Comparison of ENCODE assay signal across 8 mouse cellular contexts in the genomic region with DNA sequence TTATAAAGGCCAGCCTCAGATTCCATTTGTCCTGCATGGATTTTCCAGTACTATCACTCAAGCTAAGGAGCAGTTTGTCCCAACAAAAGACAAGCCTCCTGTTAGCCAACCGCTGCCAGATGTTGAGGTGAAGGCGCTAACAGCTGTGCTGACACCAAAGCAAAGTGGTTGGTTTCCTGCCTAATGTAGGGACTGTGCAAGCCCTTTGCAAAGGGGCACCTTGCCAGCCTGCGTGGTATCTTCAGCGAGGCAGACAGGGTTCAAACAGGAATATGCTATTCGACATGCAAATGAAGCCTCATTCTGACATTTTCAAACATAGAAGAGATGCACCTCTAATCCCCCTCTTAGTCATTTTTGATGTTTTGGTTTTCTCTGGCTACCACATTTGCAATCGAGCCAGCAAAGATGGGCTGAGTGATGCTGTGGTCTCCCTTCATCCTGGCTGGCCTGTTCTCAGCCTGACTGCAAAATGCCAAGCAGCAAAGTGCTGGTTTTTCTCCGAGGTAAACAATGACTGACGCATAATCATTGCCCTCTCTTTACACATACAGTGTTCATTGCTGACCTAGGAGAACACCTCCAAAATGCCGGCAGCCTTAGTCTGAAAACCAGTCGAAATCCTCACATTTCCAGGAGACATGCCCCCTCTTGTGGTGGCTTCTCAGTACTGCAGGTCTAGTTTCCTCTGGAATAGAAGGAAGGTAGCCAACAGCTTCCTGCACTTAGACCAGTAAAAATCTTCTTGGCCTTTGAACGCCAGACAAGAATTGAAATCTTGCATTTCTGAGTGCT.
A peak's percentile ranks its signal among the peaks of the same experiment; 100 is the strongest.
DNase-seq lines count a peak whose midpoint lies in the region; ATAC-seq lines count a peak whose summit lies in the region.

No protein-coding gene starts in this region.

- H3K36me3 ChIP-seq in embryonic facial prominence, embryonic 10.5 days (replicated peaks), result no peaks in the 10 kb centered on the region
- no peaks in the 10 kb centered on the region for H3K36me3 ChIP-seq in kidney, embryonic 14.5 days (ENCODE audit: control insufficient read depth, insufficient read depth, low read length)
- H3K36me3 ChIP-seq in limb, embryonic 15.5 days, result no peaks in the 10 kb centered on the region

- H3K9me3 ChIP-seq in embryonic facial prominence, embryonic 10.5 days, result no peaks in the 10 kb centered on the region
- H3K9me3 ChIP-seq in kidney, embryonic 14.5 days (ENCODE audit: control insufficient read depth, low read length), result no peaks in the 10 kb centered on the region
- no peaks in the 10 kb centered on the region for H3K9me3 ChIP-seq in limb, embryonic 15.5 days

- peak; percentile 71 for DNase-seq in A20 (ENCODE audit: low read depth, low spot score)
- peak; percentile 81 for DNase-seq in adrenal gland, postnatal 14 days
- peak; percentile 82 for DNase-seq in embryonic facial prominence, embryonic 10.5 days (ENCODE audit: low spot score)
- peak; percentile 36 to 42 for DNase-seq in spleen, postnatal 36 days (ENCODE audit: low spot score in 2 of 2)

- H3K4me3 ChIP-seq in embryonic facial prominence, embryonic 10.5 days, result no peak overlapping the region
- no peak overlapping the region for H3K4me3 ChIP-seq in kidney, embryonic 14.5 days (ENCODE audit: low read length)
- H3K4me3 ChIP-seq in limb, embryonic 15.5 days, result no peak overlapping the region

- no peaks in the 10 kb centered on the region for H3K4me1 ChIP-seq in embryonic facial prominence, embryonic 10.5 days
- no peaks in the 10 kb centered on the region for H3K4me1 ChIP-seq in kidney, embryonic 14.5 days (ENCODE audit: control insufficient read depth, insufficient read depth, low read length)
- no peaks in the 10 kb centered on the region for H3K4me1 ChIP-seq in limb, embryonic 15.5 days

- no peak overlapping the region for H3K9ac ChIP-seq in kidney, embryonic 14.5 days (ENCODE audit: low read depth, low read length)
- H3K9ac ChIP-seq in limb, embryonic 15.5 days, result no peak overlapping the region

- peak; percentile 70 for ATAC-seq in granulocyte monocyte progenitor cell, adult 5-6 weeks (replicated peaks; ENCODE audit: poor library complexity, severe bottlenecking)
- peak; percentile 20; the same call in 1 of the 2 replicates for ATAC-seq in kidney, embryonic 14.5 days (ENCODE audit: low FRiP score, low TSS enrichment)
- ATAC-seq in limb, embryonic 15.5 days (ENCODE audit: insufficient number of reproducible peaks, low FRiP score, low TSS enrichment, low read depth), result no peak
- ATAC-seq in monocyte, adult 5-6 weeks (replicated peaks; ENCODE audit: insufficient number of reproducible peaks, low FRiP score, low TSS enrichment, poor library complexity, severe bottlenecking), result peak; percentile 68

- no peak overlapping the region for H3K4me2 ChIP-seq in kidney, embryonic 14.5 days (replicated peaks; ENCODE audit: low read depth, low read length)
- H3K4me2 ChIP-seq in limb, embryonic 15.5 days, result peak overlapping the region; percentile 29; the same call in 1 of the 2 replicates

- 47% methylated on average over 11 of the region's 11 CpGs for WGBS in embryonic facial prominence, embryonic 10.5 days
- 43% methylated on average over 11 of the region's 11 CpGs for WGBS in kidney, embryonic 14.5 days
- 36% methylated on average over 11 of the region's 11 CpGs for WGBS in limb, embryonic 15.5 days

- H3K27ac ChIP-seq in embryonic facial prominence, embryonic 10.5 days (replicated peaks), result no peak overlapping the region
- no peak overlapping the region for H3K27ac ChIP-seq in kidney, embryonic 14.5 days (ENCODE audit: low read depth, low read length)
- H3K27ac ChIP-seq in limb, embryonic 15.5 days, result no peak overlapping the region

- H3K27me3 ChIP-seq in embryonic facial prominence, embryonic 10.5 days (replicated peaks; ENCODE audit: low read depth, poor library complexity, severe bottlenecking), result no peaks in the 10 kb centered on the region
- no peaks in the 10 kb centered on the region for H3K27me3 ChIP-seq in kidney, embryonic 14.5 days (ENCODE audit: control insufficient read depth, insufficient read depth, low read length)
- no peaks in the 10 kb centered on the region for H3K27me3 ChIP-seq in limb, embryonic 15.5 days
